Mouse (Mus musculus) midbrain, embryonic 12.5 days (tissue): ENCODE measurements around the gene Hist1h4c. TPM values are rescaled to one million over a fixed set of nuclear protein-coding genes. Genes with fewer than 3 reads are reported as not detected.
"Not testable (repeated sequence)": the region's sequence is repeated elsewhere in the genome, so short reads cannot be mapped to it uniquely, and the experiment has no call there.

Experiments
- ATAC-seq: fragments of 200-750 bp; cut with Nextera tagmentation; 2 replicates; pipeline ENCODE4 v1.8.0; 2017; ENCODE audit warnings: low read depth, moderate TSS enrichment, moderate library complexity; ENCODE audit not compliant: low FRiP score
- H3K27ac ChIP-seq: fragments of 300-500 bp; sonication (generic); replicated peaks from 2 replicates; pipeline ENCODE4 v1.5.1; 2016; ENCODE audit warnings: mild to moderate bottlenecking
- H3K27me3 ChIP-seq: fragments of 300-500 bp; sonication (generic); 2 replicates; pipeline ENCODE4 v1.6.1; 2016; ENCODE audit warnings: mild to moderate bottlenecking
- H3K36me3 ChIP-seq: fragments of 300-500 bp; sonication (generic); 2 replicates; pipeline ENCODE4 v1.6.1; 2016
- H3K4me1 ChIP-seq: fragments of 300-500 bp; sonication (generic); 2 replicates; pipeline ENCODE4 v1.6.1; 2016
- H3K4me2 ChIP-seq: fragments of 300-500 bp; sonication (generic); replicated peaks from 2 replicates; pipeline ENCODE4 v1.6.1; 2016; ENCODE audit warnings: mild to moderate bottlenecking, moderate library complexity
- H3K4me3 ChIP-seq: fragments of 300-500 bp; sonication (generic); 2 replicates; pipeline ENCODE4 v1.5.1; 2016; ENCODE audit warnings: mild to moderate bottlenecking
- H3K9ac ChIP-seq: fragments of 300-500 bp; sonication (generic); replicated peaks from 2 replicates; pipeline ENCODE4 v1.6.1; 2016; ENCODE audit warnings: mild to moderate bottlenecking, moderate library complexity
- H3K9me3 ChIP-seq: fragments of 300-500 bp; sonication (generic); 2 replicates; pipeline ENCODE4 v1.6.1; 2016; ENCODE audit warnings: mild to moderate bottlenecking
- WGBS: fragments of 180-500 bp; shearing (Covaris S2); methylation state at CpG from one replicate; pipeline ENCODE4 v1.1.7; 2016; 5-methylcytosine and 5-hydroxymethylcytosine counted together
- polyA plus RNA-seq: library from polyadenylated mRNA; unstranded; fragments of >200 nt; fragmentation: Nextera tagmentation; extraction: Ambion mirVana; gene quantifications from 2 replicates; pipeline ENCODE4 v1.2.1, GENCODE M21; 2016

Hist1h4c gene
- 5.8 and 6.8 TPM in 2 replicates for polyA plus RNA-seq

- no peaks in the 10 kb centered on the region for H3K36me3 ChIP-seq
- 0% methylated on average over 18 of the region's 22 CpGs for WGBS
These were observed at the start of gene Hist1h4c for GRCm38 (mm10) chr13:23698300-23698693. Gene Hist1h4c (minus strand): TSS chr13:23698454.

GRCm38 (mm10) chr13:23747892-23748288 is 49.6 kb upstream of the Hist1h4c start:
- peaks cover 24% of the 10 kb centered on the region for H3K4me1 ChIP-seq
- 3% methylated on average over 4 of the region's 4 CpGs for WGBS
- H3K27ac ChIP-seq, result peak overlapping the region; percentile 98
- no peak overlapping the region for H3K4me3 ChIP-seq
- no peaks in the 10 kb centered on the region for H3K27me3 ChIP-seq
- H3K9ac ChIP-seq, result no peak overlapping the region; the same call in 1 of the 2 replicates
- no peak for ATAC-seq
- H3K9me3 ChIP-seq, result no peaks in the 10 kb centered on the region
- H3K36me3 ChIP-seq, result no peaks in the 10 kb centered on the region
- peak overlapping the region; percentile 67 for H3K4me2 ChIP-seq

More at GRCm38 (mm10) chr13:23698300-23698693, at the start of gene Hist1h4c:
- no peaks in the 10 kb centered on the region for H3K9me3 ChIP-seq
- peak within 1 kb of the TSS; percentile 47 for H3K4me3 ChIP-seq
- H3K4me1 ChIP-seq, result 0 out of 2 replicates have a peak, but pooled peaks cover 5% of the 10 kb centered on the region
- H3K9ac ChIP-seq, result peak within 1 kb of the TSS; percentile 65
- H3K27ac ChIP-seq, result peak within 1 kb of the TSS; percentile 92
- H3K27me3 ChIP-seq, result no peaks in the 10 kb centered on the region
- peak; percentile 95 for ATAC-seq
- peak within 1 kb of the TSS; percentile 77 for H3K4me2 ChIP-seq

- no peaks in the 10 kb centered on the region for H3K9me3 ChIP-seq
- H3K27me3 ChIP-seq, result no peaks in the 10 kb centered on the region
- H3K9ac ChIP-seq, result peak overlapping the region; percentile 47
- peaks cover 21% of the 10 kb centered on the region for H3K4me1 ChIP-seq
- WGBS, result 2% methylated on average over 13 of the region's 13 CpGs
- H3K4me3 ChIP-seq, result peak overlapping the region; percentile 47
- H3K36me3 ChIP-seq, result no peaks in the 10 kb centered on the region
- peak overlapping the region; percentile 98 for H3K27ac ChIP-seq
- peak; percentile 7; the same call in 1 of the 2 replicates for ATAC-seq
- H3K4me2 ChIP-seq, result peak overlapping the region; percentile 67
These were observed 49.0 kb upstream of the Hist1h4c start for GRCm38 (mm10) chr13:23747081-23747891.

GRCm38 (mm10) chr13:23746201-23747080 is 48.2 kb upstream of the Hist1h4c start, which contains the start of gene Hist1h2bb:
Gene Hist1h2bb (plus strand): TSS chr13:23746734.
- H3K36me3 ChIP-seq, H3K27me3 ChIP-seq, H3K9me3 ChIP-seq: not testable (repeated sequence)
- Histone ChIP-seq H3K27ac (peak within 1 kb of the TSS; percentile 98), H3K4me1 (peaks cover 21% of the 10 kb centered on the region), H3K4me2 (peak within 1 kb of the TSS; percentile 67), H3K9ac (peak within 1 kb of the TSS; percentile 62), H3K4me3 (peak within 1 kb of the TSS; percentile 47)
- ATAC-seq, result peak; percentile 92
- WGBS, result under 1% methylated on average over 45 of the region's 58 CpGs

- Histone ChIP-seq H3K27ac (peak within 1 kb of the TSS; percentile 98), H3K9ac (peak within 1 kb of the TSS; percentile 62), H3K4me3 (peak within 1 kb of the TSS; percentile 47), H3K9me3 (no peaks in the 10 kb centered on the region), H3K4me1 (peaks cover 25% of the 10 kb centered on the region), H3K4me2 (peak within 1 kb of the TSS; percentile 67), H3K27me3 (no peaks in the 10 kb centered on the region), H3K36me3 (no peaks in the 10 kb centered on the region)
- ATAC-seq, result peak; percentile 72
- under 1% methylated on average over 26 of the region's 28 CpGs for WGBS
These were observed 47.3 kb upstream of the Hist1h4c start, which contains the start of gene Hist1h3c for GRCm38 (mm10) chr13:23745381-23746161. Gene Hist1h3c (minus strand): TSS chr13:23745602.

GRCm38 (mm10) chr13:23744421-23745380 is 46.4 kb upstream of the Hist1h4c start:
- Histone ChIP-seq H3K9ac (peak overlapping the region; percentile 46), H3K4me2 (peak overlapping the region; percentile 67), H3K27ac (peak overlapping the region; percentile 77), H3K4me1 (peaks cover 33% of the 10 kb centered on the region), H3K36me3 (no peaks in the 10 kb centered on the region), H3K4me3 (peak overlapping the region; percentile 47), H3K27me3 (no peaks in the 10 kb centered on the region), H3K9me3 (no peaks in the 10 kb centered on the region)
- WGBS, result under 1% methylated on average over 18 of the region's 36 CpGs
- ATAC-seq, result no peak

GRCm38 (mm10) chr13:23743963-23744362 is 45.7 kb upstream of the Hist1h4c start:
- Histone ChIP-seq H3K9ac (peak overlapping the region; percentile 46; the same call in 1 of the 2 replicates), H3K4me3 (peak overlapping the region; percentile 47; the same call in 1 of the 2 replicates), H3K4me1 (peaks cover 40% of the 10 kb centered on the region), H3K36me3 (no peaks in the 10 kb centered on the region), H3K4me2 (peak overlapping the region; percentile 67), H3K27me3 (no peaks in the 10 kb centered on the region), H3K9me3 (no peaks in the 10 kb centered on the region), H3K27ac (peak overlapping the region; percentile 77)
- ATAC-seq, result no peak
- WGBS, result 39% methylated on average over 4 of the region's 4 CpGs

- Histone ChIP-seq H3K27ac (no peak overlapping the region), H3K27me3 (no peaks in the 10 kb centered on the region), H3K9ac (no peak overlapping the region), H3K4me3 (no peak overlapping the region), H3K9me3 (no peaks in the 10 kb centered on the region), H3K36me3 (no peaks in the 10 kb centered on the region), H3K4me1 (peaks cover 38% of the 10 kb centered on the region), H3K4me2 (no peak overlapping the region)
- no peak for ATAC-seq
- 85% methylated on average over 5 of the region's 5 CpGs for WGBS
These were observed 45.0 kb upstream of the Hist1h4c start for GRCm38 (mm10) chr13:23743215-23743614.

- Histone ChIP-seq H3K27ac (no peak overlapping the region), H3K36me3 (no peaks in the 10 kb centered on the region), H3K4me3 (no peak overlapping the region), H3K9ac (no peak overlapping the region), H3K9me3 (no peaks in the 10 kb centered on the region), H3K4me1 (peaks cover 33% of the 10 kb centered on the region), H3K27me3 (no peaks in the 10 kb centered on the region), H3K4me2 (no peak overlapping the region)
- no peak for ATAC-seq
These were observed 43.8 kb upstream of the Hist1h4c start for GRCm38 (mm10) chr13:23742007-23742406.

GRCm38 (mm10) chr13:23740910-23741309 is 42.7 kb upstream of the Hist1h4c start:
- Histone ChIP-seq H3K4me2 (peak overlapping the region; percentile 95), H3K4me3 (no peak overlapping the region), H3K4me1 (peaks cover 31% of the 10 kb centered on the region), H3K9me3 (no peaks in the 10 kb centered on the region), H3K36me3 (no peaks in the 10 kb centered on the region), H3K27me3 (no peaks in the 10 kb centered on the region), H3K27ac (peak overlapping the region; percentile 95; the same call in 1 of the 2 replicates), H3K9ac (no peak overlapping the region)
- WGBS, result 63% methylated on average over 5 of the region's 5 CpGs
- no peak for ATAC-seq
